Mouse (Mus musculus) small intestine, adult 2 months (tissue): Measurements from ENCODE around the gene Cilp. TPM values are rescaled to one million over a fixed set of nuclear protein-coding genes. Genes with fewer than 3 reads are reported as not detected.

Experiments used
- H3K27ac ChIP-seq: fragments of 200-500 bp; 2 replicates; pipeline ENCODE4 v1.5.1; 2012; ENCODE audit warnings: low read depth, low read length, control low read depth, inconsistent platforms; ENCODE audit not compliant: insufficient read depth
- H3K27me3 ChIP-seq: fragments of 200-500 bp; 2 replicates; pipeline ENCODE4 v1.6.1; 2012; ENCODE audit warnings: mild to moderate bottlenecking, moderate library complexity, low read length, inconsistent platforms; ENCODE audit not compliant: control insufficient read depth, insufficient read depth
- H3K36me3 ChIP-seq: fragments of 200-500 bp; 2 replicates; pipeline ENCODE4 v1.6.1; 2012; ENCODE audit warnings: mild to moderate bottlenecking, low read length, control low read depth, inconsistent platforms; ENCODE audit not compliant: control insufficient read depth, insufficient read depth
- H3K4me1 ChIP-seq: fragments of 200-500 bp; 2 replicates; pipeline ENCODE4 v1.6.1; 2012; ENCODE audit warnings: low read length, inconsistent platforms, mixed read lengths; ENCODE audit not compliant: control insufficient read depth, insufficient read depth, insufficient read length
- H3K4me3 ChIP-seq: fragments of 200-500 bp; 2 replicates; pipeline ENCODE4 v1.5.1; 2012; ENCODE audit warnings: low read depth, mild to moderate bottlenecking, control low read depth, inconsistent platforms, low read length, moderate library complexity
- CTCF ChIP-seq: fragments of 200-500 bp; IDR thresholded peaks from 2 replicates; pipeline ENCODE4 v1.5.1; 2012; ENCODE audit warnings: low read depth, mild to moderate bottlenecking, control low read depth, inconsistent platforms, low read length, moderate library complexity, mixed read lengths; ENCODE audit not compliant: insufficient replicate concordance, insufficient read length; ENCODE audit errors: extremely low read depth
- POLR2A ChIP-seq: fragments of 200-500 bp; IDR thresholded peaks from 2 replicates; pipeline ENCODE4 v1.6.1; 2012; ENCODE audit warnings: low read depth, mild to moderate bottlenecking, control low read depth, inconsistent platforms, low read length, moderate library complexity
- WGBS: fragments of 180-500 bp; shearing (Covaris S2); methylation state at CpG from one replicate; pipeline ENCODE4 v1.1.7; 2018; 5-methylcytosine and 5-hydroxymethylcytosine counted together
- polyA plus RNA-seq: library from polyadenylated mRNA; depleted of rRNA; stranded (reverse); fragments of >200 nt; gene quantifications from 2 replicates; pipeline ENCODE4 v1.2.3, GENCODE M21; 2012

The Cilp gene
- polyA plus RNA-seq, 1 experiment: 1.7 TPM

DNA sequence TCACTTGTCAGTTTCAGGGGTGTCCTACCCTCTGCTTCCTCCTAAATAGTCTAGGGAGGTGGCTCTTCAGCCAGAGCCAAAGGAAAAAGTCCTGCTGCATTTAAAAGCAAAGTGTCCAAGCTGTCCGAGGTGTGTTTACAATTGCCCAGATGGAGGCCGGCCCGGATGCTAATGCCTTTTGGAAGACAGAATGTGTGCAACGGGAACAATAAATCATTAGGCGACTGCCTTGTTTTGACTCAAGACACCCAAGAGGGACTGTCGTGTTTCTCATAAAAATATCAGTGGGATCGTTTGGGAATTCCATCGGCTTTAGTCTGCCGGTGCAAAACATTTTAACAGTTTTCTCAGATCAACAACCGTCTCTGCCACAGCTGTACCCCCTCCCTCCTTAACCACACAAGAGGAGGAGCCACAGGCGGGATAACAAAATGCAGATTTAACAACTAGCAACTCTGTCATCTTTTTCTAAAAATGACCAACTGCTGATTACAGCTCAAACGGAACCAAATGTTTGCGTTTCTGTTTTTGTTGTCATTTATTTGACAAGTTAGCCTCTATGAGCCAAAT is 26.7 kb upstream of the Cilp start:
- H3K36me3 ChIP-seq: peaks cover 20% of the 10 kb centered on the region
- H3K27ac ChIP-seq: peak overlapping the region; percentile 36
- H3K27me3 ChIP-seq: no peaks in the 10 kb centered on the region
- TF ChIP-seq POLR2A (no peak), CTCF (no peak)
- H3K4me1 ChIP-seq: no peaks in the 10 kb centered on the region
- 62% methylated on average over 13 of the region's 13 CpGs for WGBS
- no peak overlapping the region for H3K4me3 ChIP-seq

DNA sequence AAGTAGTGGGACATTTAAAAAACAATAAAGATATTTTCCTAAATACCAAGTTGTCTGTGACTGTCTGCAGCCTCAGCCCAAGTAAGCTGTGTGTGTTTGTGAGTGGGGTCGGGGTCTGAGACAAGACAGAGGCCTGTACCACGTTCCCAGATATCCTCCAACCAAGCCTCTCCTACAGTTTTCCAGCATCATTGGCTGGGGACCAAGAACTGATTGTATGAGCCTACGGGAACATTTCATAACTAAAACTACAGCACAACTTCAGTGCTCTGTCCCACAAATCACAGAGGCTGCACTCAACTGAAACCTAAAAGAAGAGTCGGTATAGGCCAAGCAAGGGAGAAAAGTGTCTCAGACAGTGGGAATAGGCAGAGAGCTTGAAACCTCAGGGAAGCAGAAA is 25.8 kb upstream of the Cilp start:
- no peaks in the 10 kb centered on the region for H3K4me1 ChIP-seq
- 80% methylated on average over 4 of the region's 4 CpGs for WGBS
- H3K27ac ChIP-seq: no peak overlapping the region
- H3K27me3 ChIP-seq: no peaks in the 10 kb centered on the region
- H3K36me3 ChIP-seq: peaks cover 15% of the 10 kb centered on the region; the same call in 1 of the 2 replicates
- H3K4me3 ChIP-seq: no peak overlapping the region
- no peak for TF ChIP-seq POLR2A
- no peak for TF ChIP-seq CTCF

DNA sequence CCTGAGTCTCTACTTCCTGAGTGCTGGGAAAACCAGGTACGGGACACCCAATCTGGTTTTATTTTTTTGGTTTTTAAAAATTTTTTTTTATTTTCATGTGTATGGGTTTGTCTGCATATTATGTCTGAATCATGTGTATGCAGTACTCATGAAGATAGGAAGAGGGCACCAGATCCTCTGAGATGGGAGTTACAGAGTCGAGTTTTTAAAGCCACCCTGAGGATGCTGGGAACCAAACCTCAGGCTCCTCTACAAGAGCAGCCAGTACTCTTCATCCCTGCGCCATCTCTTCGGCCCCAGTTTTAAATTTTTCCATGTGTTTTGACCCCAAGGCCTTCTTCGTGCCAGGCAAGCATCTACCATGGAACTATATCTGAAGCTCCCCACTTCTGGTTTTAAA is 25.2 kb upstream of the Cilp start:
- Histone ChIP-seq H3K27me3 (no peaks in the 10 kb centered on the region), H3K4me3 (no peak overlapping the region), H3K36me3 (peaks cover 10% of the 10 kb centered on the region; the same call in 1 of the 2 replicates), H3K27ac (no peak overlapping the region), H3K4me1 (no peaks in the 10 kb centered on the region)
- no peak for TF ChIP-seq POLR2A
- TF ChIP-seq CTCF: 0 out of 2 replicates have a peak, but pooled peaks have one; percentile 16
- 89% methylated on average over 5 of the region's 5 CpGs for WGBS

DNA sequence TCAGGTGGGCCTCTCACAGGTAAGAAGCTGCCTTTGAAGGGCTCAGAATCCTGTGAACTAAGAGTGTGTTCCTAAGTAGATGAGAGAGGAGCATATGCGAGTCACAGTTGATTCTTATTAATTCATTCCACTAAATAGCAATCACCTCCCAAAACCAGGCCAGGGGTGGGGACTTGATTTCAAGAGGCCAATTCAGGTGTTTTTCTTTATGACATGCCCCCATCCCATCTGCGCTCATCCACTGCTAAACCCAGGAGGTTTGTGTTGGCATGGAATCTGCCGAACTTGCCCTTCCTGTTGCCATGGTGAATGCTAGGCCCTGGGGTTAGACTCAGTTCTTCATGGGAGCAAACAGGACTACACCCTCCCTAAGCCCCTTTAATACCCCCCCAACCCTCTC is 24.4 kb upstream of the Cilp start:
- peaks cover 8% of the 10 kb centered on the region; the same call in 1 of the 2 replicates for H3K36me3 ChIP-seq
- H3K27me3 ChIP-seq: no peaks in the 10 kb centered on the region
- no peaks in the 10 kb centered on the region for H3K4me1 ChIP-seq
- H3K4me3 ChIP-seq: no peak overlapping the region
- TF ChIP-seq CTCF: no peak
- no peak for TF ChIP-seq POLR2A
- no peak overlapping the region for H3K27ac ChIP-seq
- WGBS: 81% methylated on average over 3 of the region's 3 CpGs

DNA sequence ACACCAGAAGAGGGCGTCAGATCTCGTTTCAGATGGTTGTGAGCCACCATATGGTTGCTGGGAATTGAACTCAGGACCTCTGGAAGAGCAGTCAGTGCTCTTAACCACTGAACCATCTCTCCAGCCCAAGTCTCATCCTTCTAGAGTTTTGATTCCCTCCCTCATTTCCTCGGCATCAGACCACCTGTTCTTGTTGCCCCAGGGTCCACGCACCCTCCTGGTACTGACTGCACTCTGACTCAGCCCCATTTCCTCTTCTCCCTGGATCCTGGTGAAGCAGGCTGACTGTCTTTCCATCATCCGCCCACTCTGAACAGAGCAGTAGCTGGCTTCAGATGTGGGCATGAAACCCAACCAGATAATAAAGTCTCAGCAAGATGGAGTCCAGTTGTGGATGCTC is 23.0 kb upstream of the Cilp start:
- Histone ChIP-seq H3K27ac (no peak overlapping the region), H3K4me3 (no peak overlapping the region), H3K4me1 (no peaks in the 10 kb centered on the region), H3K36me3 (peaks cover 5% of the 10 kb centered on the region; the same call in 1 of the 2 replicates), H3K27me3 (no peaks in the 10 kb centered on the region)
- 67% methylated on average over 5 of the region's 5 CpGs for WGBS
- TF ChIP-seq CTCF (no peak), POLR2A (no peak)

DNA sequence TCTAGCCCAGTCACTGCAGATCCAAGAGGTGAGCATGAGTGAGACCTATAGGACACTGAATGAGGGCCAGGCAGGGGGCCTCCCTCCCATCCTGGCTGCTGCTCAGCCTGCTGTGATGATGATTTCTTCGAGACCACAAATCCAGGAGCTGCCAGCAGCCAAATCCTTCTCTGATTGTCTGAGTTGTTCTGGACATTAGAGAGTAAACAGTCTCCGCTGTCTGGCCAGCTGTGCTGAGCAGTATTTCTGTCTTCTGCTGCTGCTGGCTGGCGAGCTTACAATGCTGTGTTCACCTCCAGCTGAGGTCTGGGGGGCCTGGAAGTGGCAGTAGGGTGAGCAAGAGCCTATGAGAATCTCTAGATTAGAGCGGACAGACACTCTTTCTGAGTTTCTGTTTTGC is 21.7 kb upstream of the Cilp start:
- Histone ChIP-seq H3K36me3 (0 out of 2 replicates have a peak, but pooled peaks cover 1% of the 10 kb centered on the region), H3K4me1 (no peaks in the 10 kb centered on the region), H3K4me3 (no peak overlapping the region), H3K27ac (no peak overlapping the region), H3K27me3 (no peaks in the 10 kb centered on the region)
- TF ChIP-seq CTCF (no peak), POLR2A (no peak)
- 65% methylated on average over 4 of the region's 4 CpGs for WGBS

DNA sequence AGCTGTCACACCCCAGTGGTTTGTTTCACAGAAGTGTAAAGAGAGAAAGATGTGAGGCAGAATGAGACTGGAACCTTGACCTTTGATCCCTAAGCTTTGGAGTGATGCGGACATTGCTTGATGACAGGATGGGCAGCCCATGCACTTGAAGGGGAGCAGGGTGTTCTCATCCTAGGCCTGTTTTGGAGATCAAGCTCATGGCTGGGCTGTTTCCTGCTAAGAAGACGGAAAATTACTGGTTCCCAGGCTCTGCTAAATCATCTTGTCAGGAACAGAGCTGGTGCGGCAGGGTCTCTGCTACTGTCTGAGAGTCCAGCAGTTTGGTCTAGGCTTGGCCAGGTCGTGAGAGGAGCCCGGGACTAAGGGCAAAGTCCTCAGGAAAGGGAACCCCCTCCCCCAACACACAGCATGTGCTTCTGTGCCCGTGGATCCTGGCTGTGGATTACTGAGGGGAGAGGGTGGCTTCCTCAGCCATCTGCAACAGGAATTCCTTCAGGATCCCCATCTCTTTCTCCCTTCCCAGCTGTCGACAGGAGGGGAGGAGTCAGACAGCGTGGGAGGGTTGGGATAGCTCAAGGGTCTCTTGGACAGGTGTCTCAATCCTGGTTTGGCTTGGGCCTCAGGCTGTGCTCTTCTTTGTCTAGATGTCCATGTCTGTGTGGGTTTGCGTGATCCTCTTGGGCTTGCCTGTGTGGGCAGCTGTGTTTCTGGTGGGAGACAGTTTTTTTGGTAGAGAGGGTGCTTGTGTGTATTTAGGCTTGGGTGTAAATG is 20.8 kb upstream of the Cilp start:
- Histone ChIP-seq H3K4me1 (no peaks in the 10 kb centered on the region), H3K27ac (no peak overlapping the region), H3K4me3 (no peak overlapping the region), H3K36me3 (no peaks in the 10 kb centered on the region), H3K27me3 (no peaks in the 10 kb centered on the region)
- TF ChIP-seq POLR2A (no peak), CTCF (no peak)
- 41% methylated on average over 9 of the region's 9 CpGs for WGBS
